Mouse (Mus musculus): Measurements from ENCODE around the gene Mcl1. TPM values are rescaled to one million over a fixed set of nuclear protein-coding genes. Genes with fewer than 3 reads are reported as not detected.

Gene Mcl1
- total RNA-seq (2023), result 100 to 1,000 TPM; 312 to 327 TPM

DNA sequence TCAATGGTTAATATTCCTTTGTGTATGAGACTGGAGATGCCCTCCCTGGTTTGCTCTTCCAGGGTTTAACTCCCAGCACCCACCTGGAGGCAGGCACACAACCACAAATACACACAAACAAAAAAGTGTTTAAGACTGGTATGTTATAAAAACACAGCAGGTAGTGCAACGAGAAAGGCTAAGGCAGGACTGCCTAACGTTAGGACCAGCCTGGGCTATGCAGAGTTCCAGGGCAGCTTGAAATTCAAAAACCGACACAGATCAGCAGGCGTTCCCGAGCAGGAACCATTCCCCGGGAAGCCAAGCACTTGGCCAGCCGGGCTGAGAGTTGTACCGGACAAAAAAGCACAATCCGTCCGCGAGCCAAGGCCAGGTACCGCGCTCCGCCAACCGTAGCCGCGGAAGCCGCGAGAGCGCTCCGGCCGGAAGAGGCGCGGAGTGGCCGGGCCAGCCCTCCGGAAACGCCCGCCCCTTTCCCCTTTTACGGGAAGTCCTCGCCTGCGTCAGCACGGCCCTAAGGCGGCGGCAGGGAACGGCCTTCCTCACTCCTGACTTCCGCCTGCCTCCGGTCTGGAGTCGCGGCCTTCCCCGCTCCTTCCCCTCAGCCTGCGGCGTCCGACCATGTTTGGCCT, at the start of gene Mcl1:
Gene Mcl1, plus strand, starts transcription at position 553 of the 632 bp plus-strand sequence.

GRCm38 (mm10) chr3:95624628-95625503, 33.7 kb upstream of the Mcl1 start, which contains the start of gene Ensa:
Gene Ensa (plus strand): TSS chr3:95624993.

GRCm38 (mm10) chr3:95687524-95688421, 29.2 kb downstream of the Mcl1 start, which contains the start of gene Adamtsl4:
Gene Adamtsl4 (minus strand): TSS chr3:95687917.

Other genes with a start within 250 kb of the Mcl1 start
- 10 to 100 TPM; 65.3 to 77.8 TPM for gene Arnt, start 224.4 kb upstream of the Mcl1 start, total RNA-seq (2023)
- 1 to 10 TPM; 3.0 TPM for gene Ctsk, start 159.5 kb upstream of the Mcl1 start, total RNA-seq (2023)
- 10 to 100 TPM; 90.7 to 96.5 TPM for gene Ctss, start 132.0 kb upstream of the Mcl1 start, total RNA-seq (2023)
- not detected for gene Hormad1, start 99.1 kb upstream of the Mcl1 start, total RNA-seq (2023)
- gene Golph3l, start 69.9 kb upstream of the Mcl1 start, total RNA-seq (2023), result 10 to 100 TPM; 27.9 to 28.1 TPM
- 10 to 100 TPM; 98.2 to 99.3 TPM for gene Ensa, start 33.8 kb upstream of the Mcl1 start, total RNA-seq (2023)
- gene Adamtsl4, start 29.1 kb downstream of the Mcl1 start, total RNA-seq (2023), result 10 to 100 TPM in 1 of 2 experiments, 1 to 10 TPM in 1; 7.9 to 11.6 TPM
- gene Ecm1, start 80.8 kb downstream of the Mcl1 start, total RNA-seq (2023), result 100 to 1,000 TPM in 1 of 2 experiments, 10 to 100 TPM in 1; 98.0 to 103 TPM
- gene Tars2, start 101.4 kb downstream of the Mcl1 start, total RNA-seq (2023), result 100 to 1,000 TPM; 128 to 134 TPM
- gene Rprd2, start 160.1 kb downstream of the Mcl1 start, total RNA-seq (2023), result 100 to 1,000 TPM; 107 to 116 TPM
- 10 to 100 TPM; 82.0 to 90.5 TPM for gene Prpf3, start 197.1 kb downstream of the Mcl1 start, total RNA-seq (2023)
- 100 to 1,000 TPM in 1 of 2 experiments, 10 to 100 TPM in 1; 95.6 to 108 TPM for gene Mrps21, start 212.7 kb downstream of the Mcl1 start, total RNA-seq (2023)
- gene Ciart, start 223.5 kb downstream of the Mcl1 start, total RNA-seq (2023), result 10 to 100 TPM; 12.9 to 18.1 TPM
- under 1 TPM in 1 of 2 experiments, not detected in 1; 0.96 TPM for gene BC028528, start 233.2 kb downstream of the Mcl1 start, total RNA-seq (2023)
- 10 to 100 TPM; 49.9 to 71.5 TPM for gene Aph1a, start 235.2 kb downstream of the Mcl1 start, total RNA-seq (2023)
- not detected for gene Car14, start 245.9 kb downstream of the Mcl1 start, total RNA-seq (2023)